Mouse (Mus musculus): Measurements from ENCODE around the gene Mtrf1. TPM values are rescaled to one million over a fixed set of nuclear protein-coding genes. Genes with fewer than 3 reads are reported as not detected.

Mtrf1 gene
- total RNA-seq (2023), result 1 to 10 TPM; 3.2 to 3.6 TPM

DNA sequence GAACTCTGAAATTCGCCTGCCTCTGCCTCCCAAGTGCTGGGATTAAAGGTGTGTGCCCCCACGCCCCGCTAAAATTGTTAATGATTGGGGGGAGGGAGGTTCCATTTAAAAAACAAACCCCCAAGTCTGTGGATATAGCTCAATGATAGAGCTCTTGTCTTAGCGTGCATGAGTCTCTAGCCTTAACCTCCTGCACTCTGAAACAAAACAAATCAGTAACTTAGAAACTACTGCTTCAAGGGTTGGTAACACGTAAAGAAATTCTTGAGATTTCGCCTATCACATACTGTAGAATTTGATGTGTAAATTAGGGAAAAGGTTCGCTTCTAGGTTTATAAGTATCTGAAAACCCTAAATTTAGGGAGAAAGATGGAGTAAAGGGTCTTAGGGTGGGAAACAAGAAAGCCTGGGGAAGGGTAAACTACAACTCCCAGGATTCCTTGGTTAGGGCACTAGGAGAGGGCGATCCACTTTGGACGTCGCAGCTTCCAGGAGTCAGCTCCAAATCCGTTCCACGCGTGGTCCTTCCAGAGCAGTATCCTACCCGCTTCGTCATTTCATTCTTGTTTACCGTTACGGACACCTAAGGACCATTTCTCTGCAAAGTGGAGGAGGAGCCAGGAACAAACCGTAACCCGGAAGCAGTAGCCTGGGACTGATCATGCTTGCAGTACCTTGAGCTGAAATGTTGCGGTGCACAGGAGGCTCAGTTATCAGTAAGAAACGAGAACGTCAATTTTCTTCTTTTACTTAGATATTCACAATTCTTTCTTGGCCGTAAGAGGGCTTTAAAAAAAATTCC lies at the start of gene Mtrf1:
Gene Mtrf1 (plus strand): TSS at position 452 of the 802 bp plus-strand sequence.

DNA sequence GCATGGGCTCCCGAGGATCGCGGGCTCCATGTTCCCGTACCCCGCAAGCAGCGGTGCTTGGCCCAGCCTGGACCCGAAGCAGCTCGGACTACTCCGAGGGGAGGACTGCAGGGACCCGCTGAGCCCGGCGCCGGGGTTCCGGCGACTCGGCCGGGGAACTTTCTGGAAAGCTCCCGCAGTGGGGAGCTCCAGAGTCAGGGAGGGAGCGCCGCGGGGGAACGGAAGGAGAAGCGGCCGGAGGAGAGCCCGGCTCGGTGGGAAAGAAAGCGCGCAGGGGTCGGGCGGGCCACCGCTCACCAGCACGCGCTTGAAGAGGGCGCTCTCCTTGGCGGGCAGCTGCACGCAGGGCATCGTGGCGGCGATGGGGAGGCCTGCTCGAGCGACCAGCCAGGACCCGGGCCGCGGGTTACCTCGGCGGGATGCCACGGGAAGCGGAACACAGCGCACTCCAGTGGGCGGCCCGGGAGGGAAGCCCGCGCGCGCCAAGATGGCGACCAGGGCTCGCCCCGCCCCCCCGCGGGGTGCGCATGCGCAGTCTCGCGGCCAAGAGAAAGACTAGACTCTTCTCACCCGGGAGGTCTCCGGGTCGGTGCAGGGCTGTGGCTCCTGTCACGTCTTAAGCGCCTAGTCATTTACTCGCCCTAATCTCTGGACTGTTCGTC lies 7.2 kb upstream of the Mtrf1 start, which contains the start of gene Naa16:
Gene Naa16 (minus strand): TSS at position 514 of the 662 bp plus-strand sequence.

DNA sequence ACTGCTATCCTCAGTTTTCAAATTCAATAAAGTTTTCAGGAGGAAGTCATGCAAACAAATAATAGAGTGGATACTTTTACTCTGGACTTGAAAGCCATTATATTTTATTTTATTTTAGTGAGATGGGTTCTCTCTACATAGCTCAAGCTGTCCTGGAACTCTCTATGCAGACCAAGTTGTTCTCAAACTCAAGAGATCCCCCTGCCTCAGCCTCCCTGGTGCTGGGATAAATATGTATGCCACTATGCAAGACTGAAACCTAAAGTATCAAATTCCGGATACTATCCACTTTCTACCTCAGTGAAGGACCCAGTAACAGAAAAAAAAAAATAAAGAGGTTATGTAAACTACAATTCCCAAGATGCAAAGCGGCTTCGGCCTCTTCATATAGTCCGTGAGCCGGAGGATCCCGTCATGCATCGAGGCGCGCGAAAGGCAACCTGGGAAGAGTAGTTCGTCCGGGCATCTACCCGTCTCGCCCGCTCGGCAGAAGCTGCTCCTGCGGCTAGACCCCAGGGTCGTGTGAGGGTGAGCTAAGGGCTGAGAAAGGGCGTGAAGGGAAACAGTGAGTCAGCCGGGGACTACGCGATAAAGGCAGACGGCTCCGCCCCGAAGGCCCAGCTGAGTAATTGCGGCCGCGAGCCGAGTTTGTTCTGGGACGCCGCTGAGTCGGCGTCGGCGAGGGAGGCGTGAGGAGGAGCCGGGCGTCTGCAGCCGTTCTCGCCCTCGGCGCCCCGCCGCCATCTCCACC lies 28.6 kb downstream of the Mtrf1 start, which contains the start of gene Kbtbd7:
Gene Kbtbd7 (plus strand): TSS at position 533 of the 751 bp plus-strand sequence.

DNA sequence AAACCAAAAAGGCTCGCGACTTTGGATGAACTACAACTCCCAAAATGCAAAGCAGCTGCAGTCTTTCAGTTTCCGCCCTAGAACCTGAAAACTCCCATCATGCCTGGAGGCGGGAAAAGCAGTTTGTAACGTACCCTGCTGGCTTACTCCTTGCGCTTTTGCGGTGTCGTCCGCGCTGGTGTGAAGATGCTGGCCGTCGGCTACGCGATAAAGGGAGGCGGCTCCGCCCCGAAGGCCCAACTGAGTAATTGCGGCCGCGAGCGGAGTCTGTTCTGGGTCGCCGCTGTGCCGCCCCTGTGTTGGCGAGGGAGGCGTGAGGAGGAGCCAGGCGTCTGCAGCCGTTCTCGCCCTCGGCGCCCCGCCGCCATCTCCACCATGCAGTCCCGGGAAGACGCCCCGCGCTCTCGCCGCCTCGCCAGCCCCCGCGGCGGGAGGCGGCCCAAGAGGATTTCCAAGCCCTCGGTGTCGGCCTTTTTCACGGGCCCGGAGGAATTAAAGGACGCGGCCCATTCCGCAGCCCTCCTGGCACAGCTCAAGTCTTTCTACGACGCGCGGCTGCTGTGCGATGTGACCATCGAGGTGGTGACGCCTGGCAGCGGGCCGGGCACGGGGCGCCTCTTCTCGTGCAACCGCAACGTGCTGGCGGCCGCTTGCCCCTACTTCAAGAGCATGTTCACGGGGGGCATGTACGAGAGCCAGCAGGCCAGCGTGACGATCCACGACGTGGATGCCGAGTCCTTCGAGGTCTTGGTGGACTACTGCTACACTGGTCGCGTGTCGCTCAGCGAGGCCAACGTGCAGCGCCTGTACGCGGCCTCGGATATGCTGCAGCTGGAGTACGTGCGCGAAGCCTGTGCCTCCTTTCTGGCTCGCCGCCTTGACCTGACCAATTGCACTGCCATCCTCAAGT lies 54.4 kb downstream of the Mtrf1 start, which contains the start of gene Kbtbd6:
Gene Kbtbd6 (plus strand): TSS at position 155 of the 910 bp plus-strand sequence.

Other genes starting within 250 kb of the Mtrf1 start
- gene Zfp957, start 150.4 kb upstream of the Mtrf1 start, total RNA-seq (2023), result not detected
- gene Rgcc, start 96.1 kb upstream of the Mtrf1 start, total RNA-seq (2023), result 10 to 100 TPM; 78.1 to 84.1 TPM
- 10 to 100 TPM; 46.8 to 48.9 TPM for gene Naa16, start 7.0 kb upstream of the Mtrf1 start, total RNA-seq (2023)
- 10 to 100 TPM; 12.3 to 14.2 TPM for gene Kbtbd7, start 28.7 kb downstream of the Mtrf1 start, total RNA-seq (2023)
- gene Kbtbd6, start 54.1 kb downstream of the Mtrf1 start, total RNA-seq (2023), result under 1 TPM in 1 of 2 experiments, not detected in 1; 0.39 TPM
- gene Elf1, start 83.4 kb downstream of the Mtrf1 start, total RNA-seq (2023), result 10 to 100 TPM; 78.8 to 80.3 TPM
- 10 to 100 TPM; 22.6 to 27.1 TPM for gene Wbp4, start 83.7 kb downstream of the Mtrf1 start, total RNA-seq (2023)
- gene Sugt1, start 189.9 kb downstream of the Mtrf1 start, total RNA-seq (2023), result 10 to 100 TPM; 64.9 to 83.2 TPM